Mouse (Mus musculus): Measurements from ENCODE around the gene Impdh2.
"Not testable (repeated sequence)": the region's sequence is repeated elsewhere in the genome, so short reads cannot be mapped to it uniquely, and the experiment has no call there.

Impdh2 gene

GRCm38 (mm10) chr9:108600011-108600410, 39.9 kb downstream of the Impdh2 start:
- no peak for DNase-seq (ENCODE audit: inconsistent ontology term)

- DNase-seq (ENCODE audit: inconsistent ontology term) = no peak
Measured at GRCm38 (mm10) chr9:108601986-108602385, 41.9 kb downstream of the Impdh2 start.

GRCm38 (mm10) chr9:108607929-108608328, 47.8 kb downstream of the Impdh2 start:
- DNase-seq (ENCODE audit: inconsistent ontology term) = not testable (repeated sequence)

- no peak for DNase-seq (ENCODE audit: inconsistent ontology term)
Measured at GRCm38 (mm10) chr9:108608889-108609288, 48.8 kb downstream of the Impdh2 start.

- no peak for DNase-seq (ENCODE audit: inconsistent ontology term)
Measured at GRCm38 (mm10) chr9:108611488-108611887, 51.4 kb downstream of the Impdh2 start.
